10 mouse cellular contexts compared by ENCODE assay signal in the genomic region with DNA sequence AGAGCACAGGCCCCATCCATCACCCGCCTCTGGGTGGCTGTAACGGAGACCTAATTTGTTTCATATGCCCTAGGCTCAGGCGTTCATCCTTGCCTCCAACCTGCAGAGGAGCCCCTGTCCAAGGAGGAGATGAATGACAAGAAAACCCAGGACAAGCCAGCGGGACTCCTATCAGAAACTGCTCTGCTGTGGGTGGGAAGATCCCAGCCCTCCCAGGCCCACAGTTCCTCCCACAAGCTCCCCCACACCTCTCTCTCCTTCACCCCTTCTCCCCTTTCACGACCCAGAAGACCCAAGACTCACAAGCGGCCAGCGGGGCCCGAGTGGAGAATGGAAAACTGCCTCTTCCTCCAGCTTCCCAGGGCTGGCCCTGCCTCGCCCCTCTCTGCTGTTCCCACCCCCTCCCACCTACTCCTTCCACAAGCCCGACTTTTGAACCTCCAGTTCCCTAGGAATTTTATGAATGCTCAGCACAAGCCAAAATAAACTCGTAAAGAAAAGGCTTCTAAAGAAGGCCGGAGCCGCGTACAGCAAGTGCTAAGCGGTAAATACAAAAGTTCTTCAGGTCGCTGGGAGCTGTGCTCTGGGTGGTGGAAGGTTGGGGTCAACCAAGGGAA.
A peak's percentile ranks its signal among the peaks of the same experiment; 100 is the strongest.
DNase-seq lines count a peak whose midpoint lies in the region.
"Had no signal": no experiment of that assay in that cellular context is flagged by ENCODE, and none has a peak within 500 bp of the region (broad histone marks: within the 10 kb centered on the region; RNA-seq: fewer than 3 reads in every experiment).

No protein-coding gene starts in this region.

- DNase-seq in adrenal gland, adult 2 months = peak; percentile 15
- DNase-seq in adrenal gland, postnatal 36 days = no peak
- peak; percentile 46 for DNase-seq in testis, postnatal 10 days (ENCODE audit: low spot score)
- no peak for DNase-seq in testis, postnatal 14 days (ENCODE audit: low spot score)
- DNase-seq in limb, embryonic 10.5 days (ENCODE audit: low spot score) = peak; percentile 77
- DNase-seq in left cerebral cortex, postnatal 4 days = no peak
- DNase-seq in right cerebral cortex, adult 2 months (ENCODE audit: low spot score in 2 of 2) = no peak
- DNase-seq in cerebellum, postnatal 10 days = no peak
- DNase-seq: right cerebral cortex, postnatal 25 days had no signal

- peak overlapping the region; percentile 76 for H3K27ac ChIP-seq in limb, embryonic 10.5 days
- H3K27ac ChIP-seq: midbrain, embryonic 12.5 days had no signal

- WGBS in limb, embryonic 10.5 days = 14% methylated on average over 16 of the region's 16 CpGs

- peaks cover 82% of the 10 kb centered on the region for H3K27me3 ChIP-seq in limb, embryonic 10.5 days (ENCODE audit: low read depth, poor library complexity, severe bottlenecking)

- intact Hi-C loops in left cerebral cortex, postnatal 4 days (cut with DNase I) = no loop called here

- peaks cover 64% of the 10 kb centered on the region for H3K4me1 ChIP-seq in limb, embryonic 10.5 days

- H3K9me3 ChIP-seq in limb, embryonic 10.5 days (replicated peaks) = no peaks in the 10 kb centered on the region
- H3K9me3 ChIP-seq: midbrain, embryonic 12.5 days had no signal

- no peaks in the 10 kb centered on the region for H3K36me3 ChIP-seq in limb, embryonic 10.5 days
- H3K36me3 ChIP-seq: midbrain, embryonic 12.5 days had no signal

- peak overlapping the region; percentile 30 for H3K4me3 ChIP-seq in limb, embryonic 10.5 days
- H3K4me3 ChIP-seq: midbrain, embryonic 12.5 days had no signal

Comparison
In these comparisons a context has a peak if more than half of its experiments do, and no peak if none do; other contexts are left out.
1. DNase-seq: peak in adrenal gland, adult 2 months (single experiment), testis, postnatal 10 days (single experiment) and limb, embryonic 10.5 days (single experiment); none in adrenal gland, postnatal 36 days (0 of 2), testis, postnatal 14 days (single experiment), left cerebral cortex, postnatal 4 days (single experiment), right cerebral cortex, adult 2 months (0 of 2) and cerebellum, postnatal 10 days (0 of 2).